Mouse (Mus musculus) thymus, postnatal 0 days (tissue): Measurements from ENCODE around the gene Smad9. TPM values are rescaled to one million over a fixed set of nuclear protein-coding genes. Genes with fewer than 3 reads are reported as not detected.
A peak's percentile ranks its signal among the peaks of the same experiment; 100 is the strongest.

Experiments used
- DNase-seq: peaks from one replicate; pipeline ENCODE4 v3.0.0-alpha.2; 2015; ENCODE audit warnings: low spot score
- polyA plus RNA-seq: library from polyadenylated mRNA; unstranded; fragments of >200 nt; fragmentation: Nextera tagmentation; extraction: Ambion mirVana; gene quantifications from 2 replicates; pipeline ENCODE4 v1.2.1, GENCODE M21; 2015

Smad9 gene
- 0.26 TPM in 2 replicates for polyA plus RNA-seq

GRCm38 (mm10) chr3:54755145-54756041 lies at the start of gene Smad9:
Gene Smad9, plus strand, starts transcription at chr3:54755582.
- DNase-seq, result no peak

- no peak for DNase-seq
Measured at GRCm38 (mm10) chr3:54708972-54709371, 46.4 kb upstream of the Smad9 start.

GRCm38 (mm10) chr3:54714253-54714652 lies 41.1 kb upstream of the Smad9 start, which contains the start of gene Gm21958:
Gene Gm21958, minus strand, starts transcription at chr3:54714353.
- no peak for DNase-seq

- DNase-seq, result no peak
Measured at GRCm38 (mm10) chr3:54715461-54715860, 39.9 kb upstream of the Smad9 start.

- DNase-seq, result no peak
Measured at GRCm38 (mm10) chr3:54717348-54717747, 38.0 kb upstream of the Smad9 start.

GRCm38 (mm10) chr3:54718947-54719346 lies 36.4 kb upstream of the Smad9 start:
- DNase-seq, result no peak

- peak; percentile 59 for DNase-seq
Measured at GRCm38 (mm10) chr3:54723741-54724500, 31.5 kb upstream of the Smad9 start.

- DNase-seq, result no peak
Measured at GRCm38 (mm10) chr3:54725344-54725743, 30.0 kb upstream of the Smad9 start.

GRCm38 (mm10) chr3:54727588-54727987 lies 27.8 kb upstream of the Smad9 start:
- DNase-seq, result no peak

GRCm38 (mm10) chr3:54728100-54728499 lies 27.3 kb upstream of the Smad9 start:
- DNase-seq, result no peak

GRCm38 (mm10) chr3:54731626-54732150 lies 23.7 kb upstream of the Smad9 start:
- no peak for DNase-seq

GRCm38 (mm10) chr3:54732371-54732770 lies 23.0 kb upstream of the Smad9 start:
- no peak for DNase-seq

GRCm38 (mm10) chr3:54734411-54735246 lies 20.8 kb upstream of the Smad9 start:
- peak; percentile 91 for DNase-seq

GRCm38 (mm10) chr3:54735247-54736046 lies 19.9 kb upstream of the Smad9 start, which contains the start of the genes Exosc8 and Alg5:
Gene Exosc8, minus strand, starts transcription at chr3:54735393.
Gene Alg5, plus strand, starts transcription at chr3:54735539.
- DNase-seq, result peak; percentile 85

GRCm38 (mm10) chr3:54736101-54736927 lies 19.1 kb upstream of the Smad9 start:
- peak; percentile 23 for DNase-seq

GRCm38 (mm10) chr3:54737317-54737716 lies 18.1 kb upstream of the Smad9 start:
- no peak for DNase-seq

- no peak for DNase-seq
Measured at GRCm38 (mm10) chr3:54741965-54742364, 13.4 kb upstream of the Smad9 start.

GRCm38 (mm10) chr3:54745799-54746198 lies 9.6 kb upstream of the Smad9 start:
- DNase-seq, result peak; percentile 22

GRCm38 (mm10) chr3:54753411-54753810 lies 2.0 kb upstream of the Smad9 start:
- DNase-seq, result no peak
